Mouse (Mus musculus) embryonic facial prominence, embryonic 11.5 days (tissue): ENCODE data around the gene Sowahc. TPM values are rescaled to one million over a fixed set of nuclear protein-coding genes. Genes with fewer than 3 reads are reported as not detected.

Source experiments
- ATAC-seq: fragments of 200-750 bp; cut with Nextera tagmentation; replicated peaks from 2 replicates; pipeline ENCODE4 v1.8.0; 2017; ENCODE audit warnings: low read depth; ENCODE audit not compliant: insufficient number of reproducible peaks, low FRiP score, low TSS enrichment
- DNase-seq: peaks from one replicate; pipeline ENCODE4 v3.0.0-alpha.2; 2015; ENCODE audit warnings: low spot score
- H3K27ac ChIP-seq: fragments of 300-500 bp; sonication (generic); replicated peaks from 2 replicates; pipeline ENCODE4 v1.5.1; 2014; ENCODE audit warnings: mild to moderate bottlenecking, low read depth, low read length, control low read depth
- H3K27me3 ChIP-seq: fragments of 300-500 bp; sonication (generic); 2 replicates; pipeline ENCODE4 v1.6.1; 2014; ENCODE audit warnings: mild to moderate bottlenecking, low read length, moderate library complexity, mixed read lengths; ENCODE audit not compliant: control insufficient read depth, insufficient read depth
- H3K36me3 ChIP-seq: fragments of 300-500 bp; sonication (generic); replicated peaks from 2 replicates; pipeline ENCODE4 v1.6.1; 2014; ENCODE audit warnings: low read depth, mild to moderate bottlenecking, low read length, moderate library complexity, mixed read lengths; ENCODE audit not compliant: control insufficient read depth, insufficient read depth
- H3K4me1 ChIP-seq: fragments of 300-500 bp; sonication (generic); 2 replicates; pipeline ENCODE4 v1.6.1; 2014; ENCODE audit warnings: low read length, mixed read lengths; ENCODE audit not compliant: control insufficient read depth, insufficient read depth
- H3K4me2 ChIP-seq: fragments of 300-500 bp; sonication (generic); 2 replicates; pipeline ENCODE4 v1.6.1; 2014; ENCODE audit warnings: low read depth, mild to moderate bottlenecking, control low read depth, low read length, moderate library complexity
- H3K4me3 ChIP-seq: fragments of 300-500 bp; sonication (generic); 2 replicates; pipeline ENCODE4 v1.5.1; 2014; ENCODE audit warnings: low read depth, low read length, control low read depth
- H3K9ac ChIP-seq: fragments of 300-500 bp; sonication (generic); replicated peaks from 2 replicates; pipeline ENCODE4 v1.6.1; 2014; ENCODE audit warnings: mild to moderate bottlenecking, control low read depth, low read length
- H3K9me3 ChIP-seq: fragments of 300-500 bp; sonication (generic); replicated peaks from 2 replicates; pipeline ENCODE4 v1.6.1; 2016; ENCODE audit warnings: mild to moderate bottlenecking, low read length, inconsistent platforms, mixed read lengths; ENCODE audit not compliant: control insufficient read depth
- WGBS: fragments of 180-500 bp; shearing (Covaris S2); extraction: QIAGEN DNeasy Blood & Tissue Kit; methylation state at CpG from one replicate; pipeline ENCODE4 v1.1.7; 2014; 5-methylcytosine and 5-hydroxymethylcytosine counted together
- polyA plus RNA-seq: library from polyadenylated mRNA; unstranded; fragments of >200 nt; fragmentation: Nextera tagmentation; extraction: Ambion mirVana; gene quantifications from 2 replicates; pipeline ENCODE4 v1.2.1, GENCODE M21; 2014

Sowahc gene
- polyA plus RNA-seq = 11.1 and 11.5 TPM in 2 replicates

DNA sequence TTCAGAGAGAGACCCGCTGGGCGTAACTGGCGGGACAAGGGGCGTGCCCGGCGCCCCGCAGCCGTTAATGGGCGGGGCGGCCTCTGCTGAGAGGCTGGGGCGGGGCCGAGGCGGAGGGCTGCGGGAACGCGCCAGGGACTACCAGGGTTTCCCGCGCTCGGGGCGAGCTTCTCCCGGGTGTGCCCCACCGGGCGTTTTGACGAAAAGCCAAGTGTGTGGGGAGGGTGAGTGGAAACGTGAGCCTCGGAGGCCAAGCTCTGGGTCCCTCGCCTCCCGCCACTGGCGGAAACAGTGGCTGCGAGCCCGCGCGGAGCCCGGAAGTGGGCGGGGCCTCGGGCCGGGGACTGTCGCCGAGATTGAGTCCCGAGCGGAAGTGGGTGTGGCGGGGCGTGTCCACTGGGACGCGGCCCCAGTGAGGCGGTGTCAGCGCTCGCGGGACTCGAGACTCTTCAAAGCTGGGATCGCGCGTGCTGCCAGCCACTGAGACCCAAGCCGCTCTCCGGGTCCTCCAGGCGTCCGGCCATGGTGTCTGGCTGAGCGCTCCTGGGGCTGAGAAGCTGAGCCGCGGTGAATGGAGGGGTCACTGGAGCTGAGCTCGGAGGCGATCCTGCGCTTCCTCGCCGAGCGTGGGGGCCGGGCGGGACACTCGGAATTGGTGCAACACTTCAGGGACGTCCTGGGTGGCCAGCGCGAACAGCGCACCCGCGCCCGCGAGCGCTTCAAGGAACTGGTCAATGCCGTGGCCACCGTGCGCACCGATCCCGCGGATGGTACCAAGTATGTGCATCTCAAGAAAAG lies at the start of gene Sowahc, which contains the start of gene Sept10:
Gene Sowahc (plus strand): TSS at position 481 of the 798 bp plus-strand sequence.
Gene Sept10 (minus strand): TSS at position 375 of the 798 bp plus-strand sequence.
- peak within 1 kb of the TSS; percentile 82 for H3K4me3 ChIP-seq
- WGBS = 0% methylated on average over 84 of the region's 84 CpGs
- no peaks in the 10 kb centered on the region for H3K36me3 ChIP-seq
- H3K9ac ChIP-seq = peak within 1 kb of the TSS; percentile 91
- ATAC-seq (peak; percentile 95), DNase-seq (peak; percentile 97)
- H3K27ac ChIP-seq = peak within 1 kb of the TSS; percentile 91
- no peaks in the 10 kb centered on the region for H3K27me3 ChIP-seq
- H3K9me3 ChIP-seq = no peaks in the 10 kb centered on the region
- H3K4me1 ChIP-seq = no peaks in the 10 kb centered on the region; the same call in 1 of the 2 replicates
- peak within 1 kb of the TSS; percentile 98 for H3K4me2 ChIP-seq

DNA sequence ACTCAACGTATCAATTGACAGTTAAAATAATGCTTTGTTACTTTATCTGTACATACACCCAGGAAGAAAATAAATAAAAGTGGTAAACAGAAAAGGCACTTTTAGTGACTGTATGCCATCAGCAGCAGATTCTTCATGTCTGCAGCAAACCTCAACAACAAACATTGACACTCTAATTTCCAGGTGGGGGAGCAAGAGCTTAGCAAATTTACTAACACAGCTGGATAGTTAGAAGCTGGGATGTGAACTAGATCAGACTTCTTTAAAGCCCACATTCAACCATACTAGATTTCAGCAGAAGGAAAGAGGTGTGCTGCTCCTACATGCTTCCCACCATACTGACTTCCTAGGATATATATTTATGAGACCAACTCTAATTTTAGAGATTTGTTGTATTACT lies 49.2 kb upstream of the Sowahc start:
- no peak overlapping the region for H3K9ac ChIP-seq
- ATAC-seq (no peak), DNase-seq (no peak)
- H3K36me3 ChIP-seq = no peaks in the 10 kb centered on the region
- no peak overlapping the region for H3K27ac ChIP-seq
- no peak overlapping the region for H3K4me3 ChIP-seq
- H3K27me3 ChIP-seq = no peaks in the 10 kb centered on the region
- H3K4me1 ChIP-seq = no peaks in the 10 kb centered on the region
- H3K9me3 ChIP-seq = no peaks in the 10 kb centered on the region
- H3K4me2 ChIP-seq = no peak overlapping the region
- WGBS = 85% methylated on average over 1 of the region's 1 CpGs

DNA sequence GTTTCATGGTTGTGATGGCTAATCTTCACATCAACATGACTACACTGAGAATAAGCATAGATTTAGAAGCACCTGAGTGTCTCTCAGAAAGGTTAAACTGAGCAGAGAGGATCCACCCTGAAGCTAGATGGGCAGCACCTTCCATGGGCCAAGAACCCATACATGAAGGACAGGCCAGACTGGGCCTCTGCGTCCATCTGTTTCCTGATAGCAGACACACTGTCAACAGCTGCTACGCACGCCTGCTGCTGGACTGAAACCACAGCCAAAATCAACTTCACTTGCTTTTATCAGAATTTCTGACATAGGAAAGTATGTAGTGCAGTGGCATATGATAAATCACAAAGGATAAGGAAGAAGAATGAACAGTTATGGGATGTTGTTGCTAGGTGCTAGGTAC lies 42.1 kb upstream of the Sowahc start:
- no peaks in the 10 kb centered on the region for H3K9me3 ChIP-seq
- H3K9ac ChIP-seq = no peak overlapping the region
- H3K27me3 ChIP-seq = no peaks in the 10 kb centered on the region
- no peaks in the 10 kb centered on the region for H3K4me1 ChIP-seq
- H3K27ac ChIP-seq = no peak overlapping the region
- DNase-seq (no peak), ATAC-seq (no peak)
- 82% methylated on average over 3 of the region's 3 CpGs for WGBS
- H3K4me3 ChIP-seq = no peak overlapping the region
- no peaks in the 10 kb centered on the region for H3K36me3 ChIP-seq
- no peak overlapping the region for H3K4me2 ChIP-seq

- H3K27me3 ChIP-seq = no peaks in the 10 kb centered on the region
- no peak overlapping the region for H3K9ac ChIP-seq
- H3K27ac ChIP-seq = no peak overlapping the region
- no peaks in the 10 kb centered on the region for H3K36me3 ChIP-seq
- DNase-seq (no peak), ATAC-seq (no peak)
- H3K4me2 ChIP-seq = no peak overlapping the region
- H3K9me3 ChIP-seq = no peaks in the 10 kb centered on the region
- 86% methylated on average over 3 of the region's 3 CpGs for WGBS
- H3K4me1 ChIP-seq = no peaks in the 10 kb centered on the region
- no peak overlapping the region for H3K4me3 ChIP-seq
These were observed 39.4 kb upstream of the Sowahc start for GRCm38 (mm10) chr10:59182306-59182705.

DNA sequence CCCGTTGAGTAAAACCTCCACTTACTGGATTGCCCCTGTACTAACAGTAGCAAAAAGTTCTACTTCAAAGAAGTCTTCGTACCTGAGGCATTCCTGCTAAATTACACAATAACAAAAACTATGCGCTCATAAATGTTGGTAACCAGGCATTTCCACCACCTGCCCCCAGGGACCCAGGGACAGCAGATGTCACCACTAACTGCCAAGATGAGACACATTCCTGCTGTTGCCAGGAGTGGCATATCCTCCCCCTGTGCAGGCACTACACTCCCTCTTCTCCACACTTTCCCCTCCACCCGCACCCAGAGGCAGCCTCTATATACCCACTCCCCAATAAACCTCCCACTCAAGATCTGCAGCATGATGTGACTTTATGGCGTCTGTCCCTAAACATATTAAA lies 26.9 kb upstream of the Sowahc start:
- no peak overlapping the region for H3K9ac ChIP-seq
- H3K4me3 ChIP-seq = no peak overlapping the region
- no peaks in the 10 kb centered on the region for H3K27me3 ChIP-seq
- no peak for DNase-seq
- WGBS = 60% methylated on average over 5 of the region's 5 CpGs
- H3K4me2 ChIP-seq = no peak overlapping the region
- no peak for ATAC-seq
- no peaks in the 10 kb centered on the region for H3K36me3 ChIP-seq
- H3K27ac ChIP-seq = no peak overlapping the region
- H3K9me3 ChIP-seq = no peaks in the 10 kb centered on the region
- peaks cover 2% of the 10 kb centered on the region; the same call in 1 of the 2 replicates for H3K4me1 ChIP-seq

- 65% methylated on average over 3 of the region's 3 CpGs for WGBS
- H3K4me2 ChIP-seq = no peak overlapping the region
- DNase-seq (no peak), ATAC-seq (no peak)
- H3K27me3 ChIP-seq = no peaks in the 10 kb centered on the region
- no peak overlapping the region for H3K27ac ChIP-seq
- no peaks in the 10 kb centered on the region for H3K9me3 ChIP-seq
- no peak overlapping the region for H3K9ac ChIP-seq
- H3K4me1 ChIP-seq = peaks cover 2% of the 10 kb centered on the region; the same call in 1 of the 2 replicates
- H3K4me3 ChIP-seq = no peak overlapping the region
- H3K36me3 ChIP-seq = no peaks in the 10 kb centered on the region
These were observed 25.0 kb upstream of the Sowahc start for GRCm38 (mm10) chr10:59196763-59197162.

GRCm38 (mm10) chr10:59200011-59200410 lies 21.7 kb upstream of the Sowahc start:
- H3K36me3 ChIP-seq = no peaks in the 10 kb centered on the region
- H3K4me2 ChIP-seq = no peak overlapping the region
- H3K9me3 ChIP-seq = no peaks in the 10 kb centered on the region
- no peak overlapping the region for H3K4me3 ChIP-seq
- ATAC-seq = no peak
- no peak overlapping the region for H3K27ac ChIP-seq
- peaks cover 2% of the 10 kb centered on the region; the same call in 1 of the 2 replicates for H3K4me1 ChIP-seq
- no peak for DNase-seq
- H3K27me3 ChIP-seq = no peaks in the 10 kb centered on the region
- no peak overlapping the region for H3K9ac ChIP-seq

DNA sequence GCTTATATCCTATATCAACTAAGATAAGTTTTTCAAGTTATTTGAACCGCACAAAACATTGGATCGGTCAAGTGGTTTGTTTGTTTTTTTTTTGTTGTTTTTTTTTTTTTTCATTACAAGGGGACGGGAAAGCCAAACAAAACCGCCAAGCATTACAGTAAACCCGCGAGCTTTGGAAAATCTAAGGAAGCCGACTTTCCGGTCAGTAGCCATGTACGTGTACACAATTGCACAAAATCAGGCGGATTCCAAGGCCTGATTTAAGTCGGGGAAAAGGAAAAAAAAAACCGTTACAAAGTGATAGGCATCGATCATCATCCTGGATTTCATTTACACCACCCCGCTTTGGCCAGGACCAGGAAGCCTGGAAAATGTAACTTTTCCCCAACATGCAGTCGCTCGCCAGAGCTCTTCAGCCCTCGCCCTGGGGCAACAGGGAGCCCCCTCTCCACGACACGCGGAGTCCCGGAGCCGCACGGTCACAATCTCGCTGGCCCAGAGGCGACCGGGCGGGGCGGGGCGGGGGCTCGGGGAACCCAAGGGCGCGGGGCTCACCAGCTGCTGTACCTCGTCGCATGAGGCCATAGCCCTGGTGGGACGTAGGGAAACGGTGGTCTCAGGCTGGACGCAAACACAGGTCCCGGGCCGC lies 805 bp upstream of the Sowahc start:
- WGBS = 2% methylated on average over 39 of the region's 39 CpGs
- Histone ChIP-seq H3K4me2 (peak overlapping the region; percentile 98), H3K36me3 (no peaks in the 10 kb centered on the region), H3K4me1 (no peaks in the 10 kb centered on the region; the same call in 1 of the 2 replicates), H3K4me3 (peak overlapping the region; percentile 82), H3K9ac (peak overlapping the region; percentile 91), H3K27ac (peak overlapping the region; percentile 91), H3K9me3 (no peaks in the 10 kb centered on the region), H3K27me3 (no peaks in the 10 kb centered on the region)
- ATAC-seq (no peak), DNase-seq (peak; percentile 69)
